Mouse (Mus musculus): Measurements from ENCODE around the gene Zfp423.

- TF ChIP-seq GATA1 (IDR thresholded peaks at IDR 0.05; ENCODE audit: low read length) (no peak), TAL1 (IDR thresholded peaks at IDR 0.05; ENCODE audit: low read length) (no peak)
These were observed 111.6 kb downstream of the Zfp423 start for GRCm38 (mm10) chr8:87847796-87848195.
